Mouse (Mus musculus) erythroblast, embryonic 14.5 days (primary cell): ENCODE results near the gene St3gal3.

Experiments used
- GATA1 ChIP-seq: IDR thresholded peaks from 2 replicates; pipeline ENCODE4 v1.6.1; 2012; ENCODE audit warnings: low read length, inconsistent platforms, mixed read lengths
- TAL1 ChIP-seq: IDR thresholded peaks from 3 replicates; pipeline ENCODE4 v1.6.1; 2012; ENCODE audit warnings: low read length, inconsistent platforms, mixed read lengths

DNA sequence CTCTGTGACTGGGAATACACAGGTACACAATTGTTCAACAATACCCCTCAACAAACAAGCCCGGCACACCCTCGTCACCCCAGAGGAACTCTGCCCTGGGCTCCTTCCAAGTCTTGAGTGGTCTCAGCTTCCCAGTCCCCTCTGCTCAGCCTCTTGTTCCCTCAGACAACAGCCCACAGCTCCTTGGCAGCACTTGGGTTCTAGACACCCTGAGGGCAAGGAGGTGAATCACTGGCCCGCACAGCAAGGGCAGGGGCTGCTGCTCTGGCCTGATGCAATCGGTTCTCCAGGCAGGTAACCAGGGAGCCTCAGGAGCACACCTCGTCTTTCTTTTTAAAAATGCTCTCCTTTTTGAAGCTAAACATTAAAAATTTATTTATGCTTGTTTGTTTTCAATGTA, 201.5 kb downstream of the St3gal3 start:
- TF ChIP-seq TAL1 = no peak
- TF ChIP-seq GATA1 = no peak
